Mouse (Mus musculus) kidney, postnatal 36 days (tissue): Measurements from ENCODE around the gene Kcnj15.

Experiments
- DNase-seq, 2 experiments: peaks; one replicate each; pipeline ENCODE4 v3.0.0; 2021 to 2022; ENCODE audit warnings: mixed read lengths in 2 of 2

Kcnj15 gene

GRCm38 (mm10) chr16:95297651-95298050, 40.3 kb downstream of the Kcnj15 start:
- no peak for DNase-seq

GRCm38 (mm10) chr16:95301667-95302066, 44.3 kb downstream of the Kcnj15 start:
- DNase-seq, result no peak

- DNase-seq, result peak in 1 of 2 experiments; percentile 42
These were observed 46.3 kb downstream of the Kcnj15 start for GRCm38 (mm10) chr16:95303676-95304075.

- DNase-seq, result no peak
These were observed 50.5 kb downstream of the Kcnj15 start for GRCm38 (mm10) chr16:95307823-95308360.

- DNase-seq, result peak in 1 of 2 experiments; percentile 39
These were observed 64.7 kb downstream of the Kcnj15 start for GRCm38 (mm10) chr16:95321945-95322625.

- no peak for DNase-seq
These were observed 74.8 kb downstream of the Kcnj15 start for GRCm38 (mm10) chr16:95332159-95332558.

- DNase-seq, result peak; percentile 81 to 91
These were observed 83.8 kb downstream of the Kcnj15 start for GRCm38 (mm10) chr16:95340885-95341791.

GRCm38 (mm10) chr16:95342030-95342429, 84.7 kb downstream of the Kcnj15 start:
- DNase-seq, result no peak

- DNase-seq, result no peak
These were observed 87.6 kb downstream of the Kcnj15 start for GRCm38 (mm10) chr16:95344961-95345360.

GRCm38 (mm10) chr16:95345882-95346281, 88.5 kb downstream of the Kcnj15 start:
- DNase-seq, result peak; percentile 77 to 87

- DNase-seq, result peak; percentile 70 to 76
These were observed 89.8 kb downstream of the Kcnj15 start for GRCm38 (mm10) chr16:95347202-95347601.

- DNase-seq, result no peak
These were observed 91.2 kb downstream of the Kcnj15 start for GRCm38 (mm10) chr16:95348555-95348954.

- DNase-seq, result no peak
These were observed 92.0 kb downstream of the Kcnj15 start for GRCm38 (mm10) chr16:95349344-95349743.

- DNase-seq, result no peak
These were observed 92.4 kb downstream of the Kcnj15 start for GRCm38 (mm10) chr16:95349745-95350144.
